Mouse (Mus musculus) liver, adult 2 months (tissue): ENCODE measurements around the gene Paxip1. TPM values are rescaled to one million over a fixed set of nuclear protein-coding genes. Genes with fewer than 3 reads are reported as not detected.
A peak's percentile ranks its signal among the peaks of the same experiment; 100 is the strongest.

Experiments used
- DNase-seq: peaks from one replicate; pipeline ENCODE4 v3.0.0-alpha.2; 2011; ENCODE audit warnings: low read depth, low spot score; ENCODE audit errors: extremely low read depth
- H3K27ac ChIP-seq: fragments of 200-500 bp; replicated peaks from 2 replicates; pipeline ENCODE4 v1.5.1; 2012; ENCODE audit warnings: low read depth, mild to moderate bottlenecking, control low read depth, inconsistent platforms, low read length; ENCODE audit not compliant: insufficient read depth
- H3K27me3 ChIP-seq: fragments of 200-500 bp; 2 replicates; pipeline ENCODE4 v1.6.1; 2012; ENCODE audit warnings: mild to moderate bottlenecking, moderate library complexity, low read length, inconsistent platforms; ENCODE audit not compliant: control insufficient read depth, insufficient read depth
- H3K36me3 ChIP-seq: fragments of 200-500 bp; 2 replicates; pipeline ENCODE4 v1.6.1; 2012; ENCODE audit warnings: low read length, inconsistent platforms; ENCODE audit not compliant: control insufficient read depth, insufficient read depth
- H3K4me1 ChIP-seq: fragments of 200-500 bp; 2 replicates; pipeline ENCODE4 v1.6.1; 2011; ENCODE audit warnings: low read length; ENCODE audit not compliant: control insufficient read depth, insufficient read depth
- H3K4me3 ChIP-seq: fragments of 200-500 bp; 2 replicates; pipeline ENCODE4 v1.5.1; 2011; ENCODE audit warnings: low read depth, mild to moderate bottlenecking, control low read depth, low read length, moderate library complexity; ENCODE audit not compliant: insufficient read depth
- H3K79me2 ChIP-seq: fragments of 200-500 bp; 2 replicates; pipeline ENCODE4 v1.6.1; 2012; ENCODE audit warnings: inconsistent platforms, mild to moderate bottlenecking, low read length, moderate library complexity; ENCODE audit not compliant: control insufficient read depth, insufficient read depth
- H3K9ac ChIP-seq: fragments of 200-500 bp; 2 replicates; pipeline ENCODE4 v1.6.1; 2012; ENCODE audit warnings: low read depth, mild to moderate bottlenecking, control low read depth, inconsistent platforms, low read length
- CTCF ChIP-seq: fragments of 200-500 bp; IDR thresholded peaks from 2 replicates; pipeline ENCODE4 v1.5.1; 2011; ENCODE audit warnings: low read depth, low read length, control low read depth
- POLR2A ChIP-seq: fragments of 200-500 bp; IDR thresholded peaks from 2 replicates; pipeline ENCODE4 v1.6.1; 2011; ENCODE audit warnings: low read length, control low read depth; ENCODE audit not compliant: insufficient read depth; ENCODE audit errors: extremely low read depth
- WGBS: fragments of 180-500 bp; shearing (Covaris S2); methylation state at CpG from one replicate; pipeline ENCODE4 v1.1.7; 2018; 5-methylcytosine and 5-hydroxymethylcytosine counted together
- polyA plus RNA-seq: library from polyadenylated mRNA; depleted of rRNA; stranded (reverse); fragments of >200 nt; gene quantifications from 2 replicates; pipeline ENCODE4 v1.2.3, GENCODE M21; 2012
- total RNA-seq: library from RNA; depleted of rRNA; stranded (reverse); fragments of >200 nt; gene quantifications from 2 replicates; pipeline ENCODE4 v1.2.3, GENCODE M21; 2014

Paxip1 gene
- total and polyA plus RNA-seq, 2 experiments: 8.0 to 12.4 TPM

- Histone ChIP-seq H3K4me3 (no peak overlapping the region), H3K36me3 (no peaks in the 10 kb centered on the region), H3K27ac (no peak overlapping the region), H3K79me2 (no peaks in the 10 kb centered on the region), H3K27me3 (no peaks in the 10 kb centered on the region), H3K4me1 (no peaks in the 10 kb centered on the region), H3K9ac (no peak overlapping the region)
- 29% methylated on average over 2 of the region's 2 CpGs for WGBS
- TF ChIP-seq POLR2A (no peak), CTCF (peak; percentile 26; the same call in 1 of the 2 replicates)
- no peak for DNase-seq
Measured at GRCm38 (mm10) chr5:27724460-27724859, 67.0 kb downstream of the Paxip1 start.

DNA sequence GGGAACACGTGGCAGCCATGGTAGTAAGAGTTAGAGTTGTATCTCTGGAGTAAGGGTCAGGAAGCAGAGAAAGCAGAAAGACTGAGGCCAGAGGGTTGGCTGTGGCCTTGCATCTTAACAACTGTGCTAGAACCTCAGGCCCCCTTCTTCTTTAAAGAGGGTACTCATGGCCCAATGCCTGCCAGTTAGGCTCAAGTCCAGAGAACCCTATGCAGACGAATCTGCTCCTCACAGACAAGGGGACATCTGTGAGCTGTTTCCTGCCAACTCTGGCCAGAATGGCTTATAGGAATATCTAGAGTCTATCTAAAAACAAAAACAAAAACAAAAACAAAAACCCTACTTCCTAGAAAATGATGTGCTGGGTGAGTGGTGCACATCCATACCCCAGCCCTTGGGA, 72.2 kb downstream of the Paxip1 start:
- no peak for TF ChIP-seq CTCF
- no peak for TF ChIP-seq POLR2A
- no peaks in the 10 kb centered on the region for H3K36me3 ChIP-seq
- 68% methylated on average over 2 of the region's 2 CpGs for WGBS
- no peak overlapping the region for H3K4me3 ChIP-seq
- H3K9ac ChIP-seq: no peak overlapping the region
- no peak overlapping the region for H3K27ac ChIP-seq
- no peaks in the 10 kb centered on the region for H3K79me2 ChIP-seq
- no peak for DNase-seq
- H3K27me3 ChIP-seq: no peaks in the 10 kb centered on the region
- no peaks in the 10 kb centered on the region for H3K4me1 ChIP-seq

DNA sequence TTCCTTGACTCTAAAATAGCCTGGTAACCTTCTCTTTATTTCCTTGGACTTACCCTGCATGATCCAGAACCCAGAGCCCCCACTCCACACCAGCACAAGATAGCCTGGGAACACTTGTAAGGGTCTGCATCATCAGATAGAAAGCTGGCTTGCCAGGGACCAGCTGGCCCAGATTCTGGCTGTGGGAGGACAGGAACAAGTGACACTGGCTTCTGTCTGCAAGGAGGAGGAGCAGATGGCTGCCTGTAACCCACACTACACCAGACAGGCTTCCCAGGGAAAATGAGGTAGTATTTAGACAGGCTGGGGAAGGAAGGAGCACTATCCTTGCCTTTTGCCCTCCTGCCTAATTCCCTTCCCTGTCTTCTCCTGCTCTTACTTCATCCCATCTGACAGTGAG, 74.2 kb downstream of the Paxip1 start:
- Histone ChIP-seq H3K27me3 (no peaks in the 10 kb centered on the region), H3K27ac (no peak overlapping the region), H3K9ac (no peak overlapping the region), H3K4me1 (no peaks in the 10 kb centered on the region), H3K36me3 (no peaks in the 10 kb centered on the region), H3K4me3 (no peak overlapping the region), H3K79me2 (no peaks in the 10 kb centered on the region)
- TF ChIP-seq POLR2A (no peak), CTCF (no peak)
- DNase-seq: no peak

DNA sequence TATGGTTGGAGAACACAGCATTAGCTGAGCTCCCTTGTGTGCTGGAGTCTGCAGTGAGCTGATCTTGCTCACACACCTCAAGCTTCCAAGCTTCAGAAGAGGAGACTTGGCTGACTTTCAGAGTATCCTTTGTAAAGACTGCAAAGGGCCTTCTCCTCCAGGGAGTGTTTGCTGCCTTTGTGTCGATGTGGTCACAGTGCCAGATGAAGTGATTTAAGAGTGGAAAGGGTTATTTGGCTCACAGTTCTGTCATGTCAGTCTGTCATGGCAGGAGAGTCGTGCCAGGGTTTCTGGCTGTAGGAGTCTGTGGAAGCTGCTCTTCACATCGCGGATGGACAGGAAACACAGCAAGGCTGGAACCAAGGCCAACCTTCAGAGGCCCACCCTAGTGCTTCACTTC, 75.5 kb downstream of the Paxip1 start:
- Histone ChIP-seq H3K27me3 (no peaks in the 10 kb centered on the region), H3K79me2 (no peaks in the 10 kb centered on the region), H3K9ac (no peak overlapping the region), H3K4me3 (no peak overlapping the region), H3K36me3 (no peaks in the 10 kb centered on the region), H3K4me1 (no peaks in the 10 kb centered on the region), H3K27ac (no peak overlapping the region)
- TF ChIP-seq POLR2A: no peak
- TF ChIP-seq CTCF: no peak
- 82% methylated on average over 4 of the region's 4 CpGs for WGBS
- DNase-seq: no peak

DNA sequence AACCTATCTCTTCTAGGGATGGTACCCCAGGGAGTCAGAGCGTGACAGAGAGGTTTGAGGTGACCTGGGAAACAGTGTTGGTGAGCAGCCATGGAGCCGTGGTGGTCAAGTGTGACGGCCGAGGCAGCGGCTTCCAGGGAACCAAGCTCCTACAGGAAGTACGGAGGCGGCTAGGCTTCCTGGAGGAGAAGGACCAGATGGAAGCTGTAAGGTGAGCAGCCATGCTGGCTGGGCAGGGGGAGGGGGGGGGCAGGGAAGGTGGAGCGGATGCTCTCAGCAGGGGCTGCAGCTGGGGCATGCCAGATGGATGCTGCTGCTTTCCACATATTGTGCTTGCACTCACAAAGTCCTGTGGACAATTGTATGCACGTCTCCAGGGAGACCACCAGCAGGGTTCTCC, 77.1 kb downstream of the Paxip1 start:
- Histone ChIP-seq H3K36me3 (no peaks in the 10 kb centered on the region), H3K4me1 (no peaks in the 10 kb centered on the region), H3K9ac (no peak overlapping the region), H3K4me3 (no peak overlapping the region), H3K27me3 (no peaks in the 10 kb centered on the region), H3K27ac (no peak overlapping the region), H3K79me2 (no peaks in the 10 kb centered on the region)
- DNase-seq: no peak
- WGBS: 73% methylated on average over 9 of the region's 9 CpGs
- TF ChIP-seq POLR2A (no peak), CTCF (no peak)

DNA sequence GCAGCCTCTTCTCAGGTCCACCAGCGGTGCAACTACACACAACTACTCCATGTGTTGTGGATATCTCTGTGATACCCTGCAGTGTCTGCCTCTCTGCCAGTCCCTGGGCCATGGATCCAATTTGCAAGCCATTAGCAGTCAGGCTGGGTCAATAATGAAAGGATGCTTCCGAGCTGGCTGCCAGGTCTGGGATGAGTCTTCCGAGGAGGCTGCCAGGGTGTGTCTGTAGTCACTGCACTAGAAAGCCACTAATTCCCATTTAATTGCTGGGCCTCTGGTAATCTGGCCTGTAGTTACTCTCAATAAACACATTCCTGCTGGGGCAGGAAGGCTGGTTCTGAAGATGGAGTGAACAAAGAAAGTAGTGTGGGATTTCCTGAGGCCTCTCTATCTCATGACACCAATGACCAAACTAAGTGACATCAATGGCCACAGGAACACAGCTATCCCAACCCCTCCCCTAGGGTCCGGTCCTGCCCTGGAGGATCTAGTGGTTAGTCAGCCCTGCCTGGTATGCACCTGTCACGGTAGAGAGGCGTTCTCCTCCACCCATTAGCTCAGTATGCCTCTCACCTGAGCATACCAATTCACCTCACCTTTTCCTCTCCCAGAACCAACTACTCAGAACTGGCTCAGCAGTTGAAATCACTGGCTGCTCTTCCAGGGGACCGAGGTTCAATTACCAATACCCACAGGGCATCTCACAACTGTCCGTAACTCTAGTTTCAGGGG, 79.9 kb downstream of the Paxip1 start:
- Histone ChIP-seq H3K9ac (no peak overlapping the region), H3K79me2 (no peaks in the 10 kb centered on the region), H3K4me3 (no peak overlapping the region), H3K36me3 (no peaks in the 10 kb centered on the region), H3K27ac (no peak overlapping the region), H3K4me1 (no peaks in the 10 kb centered on the region), H3K27me3 (no peaks in the 10 kb centered on the region)
- no peak for TF ChIP-seq POLR2A
- no peak for TF ChIP-seq CTCF
- DNase-seq: no peak
- 73% methylated on average over 8 of the region's 8 CpGs for WGBS
